Mouse (Mus musculus) liver, embryonic 13.5 days (tissue): Measurements from ENCODE around the gene Pip5k1b. TPM values are rescaled to one million over a fixed set of nuclear protein-coding genes. Genes with fewer than 3 reads are reported as not detected.

Experiments used
- ATAC-seq: fragments of 200-750 bp; cut with Nextera tagmentation; 2 replicates; pipeline ENCODE4 v1.8.0; 2017; ENCODE audit warnings: low read depth, mild to moderate bottlenecking, moderate number of reproducible peaks, moderate library complexity
- DNase-seq: peaks from one replicate; pipeline ENCODE4 v3.0.0; 2022
- H3K27ac ChIP-seq: fragments of 300-500 bp; sonication (generic); 2 replicates; pipeline ENCODE4 v1.5.1; 2015; ENCODE audit warnings: moderate library complexity, mild to moderate bottlenecking, inconsistent platforms
- H3K27me3 ChIP-seq: fragments of 300-500 bp; sonication (generic); 2 replicates; pipeline ENCODE4 v1.6.1; 2015; ENCODE audit warnings: mild to moderate bottlenecking, inconsistent platforms
- H3K36me3 ChIP-seq: fragments of 300-500 bp; sonication (generic); 2 replicates; pipeline ENCODE4 v1.6.1; 2015; ENCODE audit warnings: mild to moderate bottlenecking, inconsistent platforms
- H3K4me1 ChIP-seq: fragments of 300-500 bp; sonication (generic); replicated peaks from 2 replicates; pipeline ENCODE4 v1.6.1; 2015; ENCODE audit warnings: inconsistent platforms
- H3K4me2 ChIP-seq: fragments of 300-500 bp; sonication (generic); 2 replicates; pipeline ENCODE4 v1.6.1; 2015; ENCODE audit warnings: inconsistent platforms, mild to moderate bottlenecking, moderate library complexity
- H3K4me3 ChIP-seq: fragments of 300-500 bp; sonication (generic); replicated peaks from 2 replicates; pipeline ENCODE4 v1.5.1; 2015; ENCODE audit warnings: mild to moderate bottlenecking, inconsistent platforms
- H3K9ac ChIP-seq: fragments of 300-500 bp; sonication (generic); 2 replicates; pipeline ENCODE4 v1.6.1; 2015; ENCODE audit warnings: mild to moderate bottlenecking, inconsistent platforms
- H3K9me3 ChIP-seq: fragments of 300-500 bp; sonication (generic); replicated peaks from 2 replicates; pipeline ENCODE4 v1.6.1; 2016; ENCODE audit warnings: inconsistent platforms
- WGBS: fragments of 180-500 bp; shearing (Covaris S2); methylation state at CpG from one replicate; pipeline ENCODE4 v1.1.7; 2015; ENCODE audit not compliant: insufficient replicate concordance; 5-methylcytosine and 5-hydroxymethylcytosine counted together
- polyA plus RNA-seq: library from polyadenylated mRNA; unstranded; fragments of >200 nt; fragmentation: Nextera tagmentation; extraction: Ambion mirVana; gene quantifications from 2 replicates; pipeline ENCODE4 v1.2.1, GENCODE M21; 2015

The Pip5k1b gene
- polyA plus RNA-seq, 1 experiment from 2014 or later = 8.5 TPM

DNA sequence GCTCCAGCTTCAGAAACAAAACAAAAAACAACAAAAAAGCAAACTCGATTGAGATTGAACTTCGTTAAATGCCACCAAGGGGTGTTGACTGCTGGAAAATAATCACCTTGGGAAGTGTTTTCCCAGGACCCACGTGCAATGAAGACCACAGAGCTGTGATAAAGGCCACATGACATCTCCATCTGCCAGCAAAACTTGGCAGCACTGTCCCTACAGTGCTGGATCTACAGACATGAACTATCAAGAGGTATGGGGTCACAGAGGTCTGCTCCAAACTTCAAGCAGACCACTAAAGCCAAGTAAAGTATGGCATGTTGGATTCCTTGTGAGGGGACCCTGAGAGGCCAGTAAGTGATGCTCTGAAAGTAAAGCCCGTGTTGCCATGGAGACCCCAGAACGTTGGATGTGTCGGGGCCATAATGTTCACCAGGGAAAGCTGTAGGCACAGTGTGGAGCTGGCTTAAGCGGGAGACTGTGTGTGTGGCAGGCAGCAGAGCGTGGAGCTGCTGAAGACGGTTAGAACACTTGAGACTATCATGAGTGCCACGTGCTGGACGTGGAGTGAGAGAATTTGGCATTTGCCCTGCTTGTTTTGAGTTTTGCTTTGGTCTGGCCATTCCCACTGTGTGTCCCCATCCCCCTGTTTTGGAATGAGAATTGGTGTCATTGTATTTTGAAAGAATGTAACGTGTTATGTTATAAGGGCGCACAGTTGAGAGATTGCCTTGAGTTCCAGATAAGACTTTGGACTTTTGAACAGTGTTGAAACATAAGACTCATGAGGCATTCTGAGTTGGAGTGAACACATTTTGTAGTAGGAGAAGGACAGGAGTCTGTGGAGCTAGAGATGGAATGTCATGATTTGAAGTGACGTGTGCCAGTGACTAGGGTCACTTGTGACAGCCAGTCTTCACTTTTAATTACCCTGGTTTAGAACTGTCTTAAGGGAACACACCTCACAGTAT, 12.0 kb downstream of the Pip5k1b start:
- Histone ChIP-seq H3K27ac (0 out of 2 replicates have a peak overlapping the region, but pooled peaks have one; percentile 5), H3K9ac (no peak overlapping the region), H3K9me3 (peaks cover 14% of the 10 kb centered on the region), H3K36me3 (peaks cover 14% of the 10 kb centered on the region), H3K27me3 (no peaks in the 10 kb centered on the region), H3K4me1 (peaks cover 65% of the 10 kb centered on the region), H3K4me2 (no peak overlapping the region), H3K4me3 (no peak overlapping the region)
- ATAC-seq = no peak
- no peak for DNase-seq
- 83% methylated on average over 14 of the region's 14 CpGs for WGBS

DNA sequence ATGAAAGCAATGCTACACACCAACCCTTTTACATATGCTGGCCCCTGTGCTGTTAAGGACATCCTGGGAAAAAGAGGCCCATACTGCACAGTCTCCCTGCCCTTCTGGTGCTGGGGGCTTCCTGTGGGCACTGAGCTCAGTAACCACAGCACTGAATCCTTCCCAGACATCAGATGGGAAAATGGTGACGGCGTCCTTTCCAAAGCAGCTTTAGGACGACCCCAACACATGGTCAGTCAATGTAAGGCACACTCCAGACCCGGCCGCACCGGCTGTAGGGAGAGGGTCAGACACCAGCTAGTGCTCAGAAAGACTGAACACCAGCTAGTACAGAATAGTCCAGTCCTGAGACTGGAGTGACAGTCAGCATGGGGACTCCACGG, 13.4 kb downstream of the Pip5k1b start:
- 88% methylated on average over 7 of the region's 7 CpGs for WGBS
- H3K4me1 ChIP-seq = peaks cover 78% of the 10 kb centered on the region
- no peak overlapping the region for H3K4me3 ChIP-seq
- H3K36me3 ChIP-seq = no peaks in the 10 kb centered on the region
- H3K27ac ChIP-seq = no peak overlapping the region
- H3K9me3 ChIP-seq = no peaks in the 10 kb centered on the region
- DNase-seq (no peak), ATAC-seq (no peak)
- H3K9ac ChIP-seq = no peak overlapping the region
- no peaks in the 10 kb centered on the region for H3K27me3 ChIP-seq
- H3K4me2 ChIP-seq = no peak overlapping the region

DNA sequence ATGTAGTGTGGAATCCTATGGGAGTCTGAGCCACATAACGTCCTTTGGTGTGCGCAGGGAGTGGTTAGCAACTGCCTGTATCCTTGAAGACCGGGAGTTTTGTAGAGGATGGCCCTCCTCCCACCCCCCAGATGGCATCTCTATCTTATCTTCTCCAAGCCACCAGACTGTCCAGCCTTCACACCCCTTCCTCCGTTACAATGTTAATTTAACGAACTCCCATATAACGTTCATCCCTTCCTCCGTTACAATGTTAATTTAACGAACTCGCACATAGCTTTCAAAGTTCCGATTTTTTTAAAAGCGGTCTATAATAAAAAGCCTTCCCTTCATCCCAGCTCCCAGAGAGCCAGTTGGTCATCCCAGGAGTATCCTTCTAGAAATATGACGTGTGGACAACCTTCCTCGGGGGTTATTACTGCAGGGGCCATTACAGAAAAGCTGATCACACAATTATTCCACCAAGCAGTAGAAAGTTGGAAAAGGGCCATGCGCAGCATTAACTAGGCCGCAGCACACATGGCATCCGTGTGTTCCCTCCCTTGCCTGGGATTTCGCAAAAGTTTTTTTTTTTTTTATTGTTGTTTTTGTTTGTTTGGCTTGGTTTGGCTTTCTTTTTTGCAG, 13.9 kb downstream of the Pip5k1b start:
- ATAC-seq (no peak), DNase-seq (no peak)
- Histone ChIP-seq H3K27me3 (no peaks in the 10 kb centered on the region), H3K4me2 (no peak overlapping the region), H3K27ac (peak overlapping the region; percentile 31; the same call in 1 of the 2 replicates), H3K4me3 (no peak overlapping the region), H3K4me1 (peaks cover 83% of the 10 kb centered on the region), H3K9ac (no peak overlapping the region), H3K9me3 (no peaks in the 10 kb centered on the region), H3K36me3 (no peaks in the 10 kb centered on the region)
- WGBS = 72% methylated on average over 17 of the region's 17 CpGs

DNA sequence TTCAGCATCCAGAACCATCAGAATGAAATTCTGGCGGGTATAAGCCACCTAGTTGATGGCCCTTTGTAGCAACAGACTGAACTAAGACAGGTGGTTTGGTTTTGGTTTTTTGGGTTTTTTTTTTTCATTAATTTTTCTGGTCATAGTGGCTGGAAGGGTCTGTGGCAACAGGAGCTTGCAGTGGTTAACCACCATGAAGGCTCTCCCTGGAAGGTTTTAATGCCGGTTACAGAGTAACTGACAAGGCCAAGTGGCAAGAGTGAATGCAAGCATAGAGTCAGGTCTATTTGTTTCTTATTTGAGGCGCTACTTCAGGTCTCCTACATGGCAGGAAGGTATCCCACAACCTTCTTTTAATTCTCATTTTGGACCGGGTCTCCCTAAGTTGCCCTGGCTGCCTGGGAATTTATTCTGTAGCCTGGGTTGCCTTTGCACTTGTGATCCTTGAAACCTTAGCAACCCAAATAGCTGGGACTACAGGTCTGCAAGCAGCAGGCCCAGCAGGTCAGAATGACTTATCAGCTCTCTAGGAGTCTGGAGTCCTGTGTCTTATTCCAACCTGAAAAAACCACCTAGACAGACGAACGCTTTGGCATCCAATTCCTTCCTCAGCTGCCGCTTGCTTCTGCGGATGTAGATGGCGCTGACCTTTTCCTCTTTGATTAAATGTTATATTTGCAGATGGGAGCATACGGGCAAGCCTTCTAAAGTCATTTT, 14.6 kb downstream of the Pip5k1b start:
- H3K4me2 ChIP-seq = no peak overlapping the region
- no peaks in the 10 kb centered on the region for H3K9me3 ChIP-seq
- H3K27ac ChIP-seq = peak overlapping the region; percentile 31; the same call in 1 of the 2 replicates
- DNase-seq (no peak), ATAC-seq (no peak)
- H3K27me3 ChIP-seq = no peaks in the 10 kb centered on the region
- H3K36me3 ChIP-seq = no peaks in the 10 kb centered on the region
- peaks cover 83% of the 10 kb centered on the region for H3K4me1 ChIP-seq
- no peak overlapping the region for H3K4me3 ChIP-seq
- 83% methylated on average over 10 of the region's 10 CpGs for whole genome bisulfite sequencing
- no peak overlapping the region for H3K9ac ChIP-seq

DNA sequence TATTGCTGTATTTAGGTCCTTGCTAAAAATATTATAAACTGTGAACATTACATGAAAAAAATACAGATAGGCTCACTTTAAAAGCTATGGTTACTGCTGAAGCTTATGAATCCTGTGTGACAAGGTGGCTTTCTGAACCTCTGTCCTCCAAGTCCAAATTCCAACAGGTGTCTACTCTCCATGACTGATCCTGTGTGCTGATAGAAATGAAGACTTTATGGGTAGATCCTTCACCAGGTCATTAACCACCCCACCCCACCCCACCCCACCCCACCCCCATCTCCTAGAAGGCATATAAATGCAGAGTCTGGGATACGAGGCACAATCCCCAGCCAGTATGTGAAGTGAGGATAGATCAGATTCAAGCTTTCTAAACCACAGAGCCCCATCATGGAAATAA, 16.6 kb downstream of the Pip5k1b start:
- DNase-seq = no peak
- H3K4me3 ChIP-seq = no peak overlapping the region
- 62% methylated on average over 1 of the region's 1 CpGs for WGBS
- H3K36me3 ChIP-seq = no peaks in the 10 kb centered on the region
- no peak overlapping the region for H3K4me2 ChIP-seq
- H3K9ac ChIP-seq = no peak overlapping the region
- ATAC-seq = no peak
- no peaks in the 10 kb centered on the region for H3K27me3 ChIP-seq
- peaks cover 87% of the 10 kb centered on the region for H3K4me1 ChIP-seq
- H3K27ac ChIP-seq = no peak overlapping the region
- H3K9me3 ChIP-seq = no peaks in the 10 kb centered on the region

GRCm38 (mm10) chr19:24538181-24538580, 17.5 kb downstream of the Pip5k1b start:
- ATAC-seq (no peak), DNase-seq (no peak)
- peaks cover 93% of the 10 kb centered on the region for H3K4me1 ChIP-seq
- WGBS = 81% methylated on average over 6 of the region's 6 CpGs
- 0 out of 2 replicates have a peak overlapping the region, but pooled peaks have one; percentile 31 for H3K9ac ChIP-seq
- H3K9me3 ChIP-seq = no peaks in the 10 kb centered on the region
- H3K4me3 ChIP-seq = no peak overlapping the region
- no peaks in the 10 kb centered on the region for H3K27me3 ChIP-seq
- peak overlapping the region; percentile 80 for H3K27ac ChIP-seq
- H3K4me2 ChIP-seq = no peak overlapping the region
- H3K36me3 ChIP-seq = no peaks in the 10 kb centered on the region

DNA sequence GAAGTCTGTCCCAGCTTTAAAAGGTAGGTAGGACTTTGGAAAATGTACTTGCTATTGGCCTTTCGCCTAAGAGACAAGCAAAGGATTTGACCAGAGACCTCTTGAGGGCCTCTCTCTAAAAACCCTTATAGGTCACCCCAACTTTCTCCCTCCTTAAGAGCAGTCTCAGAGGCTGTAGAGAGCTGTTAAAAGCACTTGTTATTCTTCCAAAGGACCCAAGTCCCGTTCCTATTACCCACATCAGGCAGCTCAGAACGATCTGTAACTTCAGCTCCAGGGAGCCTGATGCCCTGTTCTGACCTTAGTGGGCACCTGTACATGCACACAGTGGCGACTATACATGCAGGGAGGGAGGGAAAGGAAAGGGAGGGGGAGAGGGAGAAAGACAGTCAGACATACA, 18.0 kb downstream of the Pip5k1b start:
- WGBS = 73% methylated on average over 4 of the region's 4 CpGs
- Histone ChIP-seq H3K9ac (peak overlapping the region; percentile 31; the same call in 1 of the 2 replicates), H3K36me3 (no peaks in the 10 kb centered on the region), H3K27me3 (no peaks in the 10 kb centered on the region), H3K27ac (peak overlapping the region; percentile 80), H3K4me3 (no peak overlapping the region), H3K4me2 (no peak overlapping the region), H3K4me1 (peaks cover 95% of the 10 kb centered on the region), H3K9me3 (no peaks in the 10 kb centered on the region)
- no peak for DNase-seq
- ATAC-seq = no peak

DNA sequence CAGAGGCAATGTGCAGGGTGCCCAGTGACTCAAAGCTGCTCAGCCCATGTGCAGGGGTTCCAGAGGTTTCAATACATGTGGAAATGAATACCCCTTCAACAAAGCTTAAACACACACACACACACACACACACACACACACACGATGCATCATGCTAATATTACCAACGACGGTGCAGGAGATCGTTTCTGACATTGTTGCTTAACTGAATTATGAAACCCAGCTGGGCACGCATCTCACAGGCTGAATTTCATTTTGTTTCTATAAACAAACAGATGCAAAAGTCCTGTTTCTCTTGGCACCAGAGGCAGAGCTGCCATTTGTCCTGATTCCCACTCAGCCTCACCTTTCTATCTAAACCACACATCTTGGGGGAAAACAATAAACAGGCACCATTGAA, 18.8 kb downstream of the Pip5k1b start:
- no peak for DNase-seq
- Histone ChIP-seq H3K27me3 (no peaks in the 10 kb centered on the region), H3K36me3 (no peaks in the 10 kb centered on the region), H3K4me3 (no peak overlapping the region), H3K4me1 (peaks cover 92% of the 10 kb centered on the region), H3K9ac (no peak overlapping the region), H3K4me2 (no peak overlapping the region), H3K27ac (peak overlapping the region; percentile 97), H3K9me3 (no peaks in the 10 kb centered on the region)
- ATAC-seq = no peak
- WGBS = 81% methylated on average over 5 of the region's 5 CpGs

DNA sequence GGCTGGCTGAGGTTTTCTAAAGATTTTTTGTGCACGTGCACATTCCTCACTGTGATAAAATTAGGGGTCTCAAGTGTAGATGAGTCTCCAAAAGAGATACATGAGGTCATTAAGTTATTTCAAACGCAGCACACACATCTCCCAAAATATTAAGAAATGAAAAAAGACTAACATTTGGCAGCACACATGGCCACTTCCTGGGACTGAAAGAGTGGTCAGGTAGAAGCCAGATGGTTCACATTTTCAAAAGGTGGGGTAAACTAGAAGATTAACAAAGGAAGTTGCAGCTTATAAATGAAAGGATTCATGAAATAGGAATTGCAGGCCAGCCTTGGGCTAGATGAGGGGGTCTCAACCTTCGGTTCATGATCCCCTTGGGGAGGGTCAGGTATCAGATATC, 19.4 kb downstream of the Pip5k1b start:
- H3K4me2 ChIP-seq = peak overlapping the region; percentile 68
- H3K4me1 ChIP-seq = peaks cover 89% of the 10 kb centered on the region
- 79% methylated on average over 3 of the region's 3 CpGs for WGBS
- DNase-seq (no peak), ATAC-seq (no peak)
- no peaks in the 10 kb centered on the region for H3K36me3 ChIP-seq
- H3K9me3 ChIP-seq = no peaks in the 10 kb centered on the region
- peak overlapping the region; percentile 97 for H3K27ac ChIP-seq
- H3K9ac ChIP-seq = peak overlapping the region; percentile 68
- H3K27me3 ChIP-seq = no peaks in the 10 kb centered on the region
- no peak overlapping the region for H3K4me3 ChIP-seq

- no peaks in the 10 kb centered on the region for H3K27me3 ChIP-seq
- peak overlapping the region; percentile 68 for H3K4me2 ChIP-seq
- H3K27ac ChIP-seq = peak overlapping the region; percentile 97
- no peaks in the 10 kb centered on the region for H3K36me3 ChIP-seq
- ATAC-seq (peak; percentile 81), DNase-seq (no peak)
- no peaks in the 10 kb centered on the region for H3K9me3 ChIP-seq
- peak overlapping the region; percentile 48 for H3K4me3 ChIP-seq
- peaks cover 83% of the 10 kb centered on the region for H3K4me1 ChIP-seq
- 36% methylated on average over 6 of the region's 6 CpGs for WGBS
- H3K9ac ChIP-seq = peak overlapping the region; percentile 68
These were observed 20.5 kb downstream of the Pip5k1b start for GRCm38 (mm10) chr19:24535161-24535560.

GRCm38 (mm10) chr19:24534733-24535132, 20.9 kb downstream of the Pip5k1b start:
- H3K36me3 ChIP-seq = no peaks in the 10 kb centered on the region
- peak overlapping the region; percentile 97 for H3K27ac ChIP-seq
- H3K4me3 ChIP-seq = peak overlapping the region; percentile 48
- WGBS = 11% methylated on average over 7 of the region's 7 CpGs
- H3K4me1 ChIP-seq = peaks cover 83% of the 10 kb centered on the region
- peak; percentile 83 for DNase-seq
- peak; percentile 99 for ATAC-seq
- H3K9ac ChIP-seq = peak overlapping the region; percentile 72
- H3K9me3 ChIP-seq = no peaks in the 10 kb centered on the region
- peak overlapping the region; percentile 68 for H3K4me2 ChIP-seq
- H3K27me3 ChIP-seq = no peaks in the 10 kb centered on the region
